Mouse (Mus musculus) C2C12 (cell line): ENCODE measurements around the gene Ubtf.

Experiments used
- CEBPB ChIP-seq: IDR thresholded peaks from one replicate; pipeline ENCODE4 v1.6.1; 2011; ENCODE audit warnings: low read depth, mild to moderate bottlenecking, control low read depth, moderate library complexity
- CTCF ChIP-seq: IDR thresholded peaks from one replicate; pipeline ENCODE4 v1.5.1; 2011; ENCODE audit not compliant: control insufficient read depth, insufficient read depth, insufficient read length
- FOSL1 ChIP-seq: IDR thresholded peaks from one replicate; pipeline ENCODE4 v1.8.0; 2011; ENCODE audit warnings: mild to moderate bottlenecking, low read length; ENCODE audit not compliant: poor library complexity, insufficient read depth, severe bottlenecking
- MAX ChIP-seq: IDR thresholded peaks from one replicate; pipeline ENCODE4 v1.6.1; 2011; ENCODE audit warnings: mild to moderate bottlenecking, control low read depth
- MYOD1 ChIP-seq: IDR thresholded peaks from one replicate; pipeline ENCODE4 v1.6.1; 2011; ENCODE audit warnings: low read depth; ENCODE audit not compliant: control insufficient read depth, insufficient read length
- MYOG ChIP-seq: IDR thresholded peaks from one replicate; pipeline ENCODE4 v1.6.1; 2011; ENCODE audit not compliant: control insufficient read depth, insufficient read length; ENCODE audit errors: extremely low read depth
- USF1 ChIP-seq: IDR thresholded peaks from one replicate; pipeline ENCODE4 v1.6.1; 2011; ENCODE audit warnings: low read depth, mild to moderate bottlenecking, control low read depth, moderate library complexity

DNA sequence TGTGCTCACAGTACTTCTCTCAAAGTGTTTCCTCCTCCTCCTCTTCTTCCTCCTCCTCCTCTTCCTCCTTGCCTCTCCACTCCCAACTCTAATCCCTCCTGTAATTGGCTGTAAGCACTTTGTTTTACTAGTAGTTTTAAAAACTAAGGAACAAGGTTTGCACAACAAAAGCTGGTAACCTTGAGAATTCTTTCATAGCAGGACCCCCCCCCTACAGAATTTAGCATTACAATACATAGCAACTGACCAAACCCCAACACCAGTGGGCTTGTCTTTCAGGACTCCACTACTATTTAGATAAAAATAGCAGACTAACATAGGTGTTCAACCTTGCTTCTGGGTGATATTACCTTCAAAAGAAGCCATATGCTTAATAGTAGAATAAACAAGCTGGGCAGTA, 10.0 kb upstream of the Ubtf start:
- TF ChIP-seq CTCF (no peak), CEBPB (no peak), MYOD1 (no peak), MAX (no peak), USF1 (no peak), MYOG (no peak), FOSL1 (no peak)
